Mouse (Mus musculus) gastrocnemius, adult 8-10 months (tissue): ENCODE measurements around the gene Htr3a. TPM values are rescaled to one million over a fixed set of nuclear protein-coding genes. Genes with fewer than 3 reads are reported as not detected.

Source experiments
- total RNA-seq, 4 experiments: library from RNA; stranded (reverse); gene quantifications; 2 replicates each; pipeline ENCODE4 v1.2.4; 2022

The Htr3a gene
- total RNA-seq, 4 experiments from 2014 or later, result not detected

Other genes starting within 250 kb of the Htr3a start
- gene Zbtb16, start 74.9 kb downstream of the Htr3a start, total RNA-seq, result 100 to 1,000 TPM; 106 to 199 (median 117) TPM
- not detected for gene Htr3b, start 53.9 kb upstream of the Htr3a start, total RNA-seq
- 10 to 100 TPM; 55.1 to 68.8 (median 65.2) TPM for gene Usp28, start 74.3 kb upstream of the Htr3a start, total RNA-seq
- gene Zw10, start 144.5 kb upstream of the Htr3a start, total RNA-seq, result 1 to 10 TPM; 6.9 to 7.6 (median 7.4) TPM
- gene Tmprss5, start 170.2 kb upstream of the Htr3a start, total RNA-seq, result under 1 TPM in 1 of 4 experiments, not detected in 3; 0.22 TPM